Mouse (Mus musculus) kidney, adult 9 months (tissue): ENCODE data around the gene Hcn1.

Source experiments
- DNase-seq: peaks from one replicate; pipeline ENCODE4 v3.0.0; 2022

Hcn1 gene

GRCm38 (mm10) chr13:117706496-117706895 is 104.4 kb downstream of the Hcn1 start:
- no peak for DNase-seq

- DNase-seq = no peak
These were observed 105.0 kb downstream of the Hcn1 start for GRCm38 (mm10) chr13:117706986-117707738.

GRCm38 (mm10) chr13:117710811-117711210 is 108.7 kb downstream of the Hcn1 start:
- DNase-seq = no peak

GRCm38 (mm10) chr13:117722090-117722489 is 120.0 kb downstream of the Hcn1 start:
- no peak for DNase-seq

GRCm38 (mm10) chr13:117724083-117724482 is 122.0 kb downstream of the Hcn1 start:
- no peak for DNase-seq

- no peak for DNase-seq
These were observed 126.3 kb downstream of the Hcn1 start for GRCm38 (mm10) chr13:117728393-117728792.

- no peak for DNase-seq
These were observed 130.6 kb downstream of the Hcn1 start for GRCm38 (mm10) chr13:117732738-117733137.

GRCm38 (mm10) chr13:117744451-117744850 is 142.3 kb downstream of the Hcn1 start:
- no peak for DNase-seq

- DNase-seq = no peak
These were observed 143.1 kb downstream of the Hcn1 start for GRCm38 (mm10) chr13:117745173-117745572.

- no peak for DNase-seq
These were observed 163.4 kb downstream of the Hcn1 start for GRCm38 (mm10) chr13:117765487-117765886.

- DNase-seq = no peak
These were observed 183.3 kb downstream of the Hcn1 start for GRCm38 (mm10) chr13:117785376-117785775.

- DNase-seq = no peak
These were observed 190.7 kb downstream of the Hcn1 start for GRCm38 (mm10) chr13:117792861-117793260.

GRCm38 (mm10) chr13:117801061-117801460 is 198.9 kb downstream of the Hcn1 start:
- DNase-seq = no peak

GRCm38 (mm10) chr13:117827628-117828027 is 225.5 kb downstream of the Hcn1 start:
- no peak for DNase-seq

- DNase-seq = no peak
These were observed 234.5 kb downstream of the Hcn1 start for GRCm38 (mm10) chr13:117836658-117837057.

- DNase-seq = no peak
These were observed 236.1 kb downstream of the Hcn1 start for GRCm38 (mm10) chr13:117838264-117838663.

- DNase-seq = no peak
These were observed 240.2 kb downstream of the Hcn1 start for GRCm38 (mm10) chr13:117842366-117842765.

GRCm38 (mm10) chr13:117847290-117847689 is 245.2 kb downstream of the Hcn1 start:
- DNase-seq = no peak

- DNase-seq = no peak
These were observed 246.6 kb downstream of the Hcn1 start for GRCm38 (mm10) chr13:117848757-117849156.

GRCm38 (mm10) chr13:117851954-117852710 is 250.0 kb downstream of the Hcn1 start:
- no peak for DNase-seq

- DNase-seq = no peak
These were observed 250.6 kb downstream of the Hcn1 start for GRCm38 (mm10) chr13:117852711-117853051.

- DNase-seq = no peak
These were observed 256.3 kb downstream of the Hcn1 start for GRCm38 (mm10) chr13:117858416-117858815.

GRCm38 (mm10) chr13:117877787-117878186 is 275.7 kb downstream of the Hcn1 start:
- DNase-seq = no peak

GRCm38 (mm10) chr13:117880471-117881225 is 278.5 kb downstream of the Hcn1 start:
- no peak for DNase-seq
